Comparison of ENCODE assay signal across 28 mouse cellular contexts in genomic region chr13:54299295-54299694, GRCm38 (mm10).
A peak's percentile ranks its signal among the peaks of the same experiment; 100 is the strongest.
DNase-seq lines count a peak whose midpoint lies in the region; ATAC-seq and TF ChIP-seq lines count a peak whose summit lies in the region.
"Had no signal": no experiment of that assay in that cellular context is flagged by ENCODE, and none has a peak within 500 bp of the region (broad histone marks: within the 10 kb centered on the region; RNA-seq: fewer than 3 reads in every experiment).

No protein-coding gene starts in this region.

- H3K27ac ChIP-seq in hindbrain, postnatal 0 days = peak overlapping the region; percentile 3; the same call in 1 of the 2 replicates
- H3K27ac ChIP-seq in hindbrain, embryonic 10.5 days = no peak overlapping the region
- H3K27ac ChIP-seq in neural tube, embryonic 13.5 days (replicated peaks) = peak overlapping the region; percentile 42; the same call in 1 of the 2 replicates
- H3K27ac ChIP-seq: hindbrain, embryonic 14.5 days; kidney, postnatal 0 days; limb, embryonic 13.5 days; lung, embryonic 15.5 days; midbrain, embryonic 12.5 days; stomach, embryonic 15.5 days had no signal

- no peak overlapping the region for H3K9ac ChIP-seq in hindbrain, postnatal 0 days (replicated peaks; ENCODE audit: low read length)
- H3K9ac ChIP-seq in neural tube, embryonic 13.5 days = no peak overlapping the region
- H3K9ac ChIP-seq: hindbrain, embryonic 14.5 days; limb, embryonic 13.5 days; lung, embryonic 15.5 days; midbrain, embryonic 12.5 days; stomach, embryonic 15.5 days had no signal

- ATAC-seq in cerebellum, adult (ENCODE audit: insufficient number of reproducible peaks, low FRiP score, low TSS enrichment) = no peak
- no peak for ATAC-seq in hindbrain, postnatal 0 days
- ATAC-seq in neural tube, embryonic 13.5 days (ENCODE audit: low read depth) = no peak
- ATAC-seq: activated CD4-positive, CD25-positive, alpha-beta regulatory T cell, adult 4 months; inflammation-experienced regulatory T-cells, adult 6 months had no signal

- TF ChIP-seq CTCF in hindbrain, postnatal 0 days (IDR thresholded peaks at IDR 0.05; ENCODE audit: low read depth) = no peak

- H3K4me3 ChIP-seq in hindbrain, postnatal 0 days (ENCODE audit: low read length) = no peak overlapping the region
- H3K4me3 ChIP-seq in hindbrain, embryonic 10.5 days = no peak overlapping the region
- H3K4me3 ChIP-seq in neural tube, embryonic 13.5 days = no peak overlapping the region
- H3K4me3 ChIP-seq: erythroblast, embryonic 14.5 days; limb, embryonic 13.5 days; lung, embryonic 15.5 days; midbrain, embryonic 12.5 days; myocyte; stomach, embryonic 15.5 days had no signal

- H3K4me2 ChIP-seq in hindbrain, postnatal 0 days (ENCODE audit: low read depth, low read length) = no peak overlapping the region
- H3K4me2 ChIP-seq in neural tube, embryonic 13.5 days = no peak overlapping the region
- H3K4me2 ChIP-seq: heart, embryonic 11.5 days; hindbrain, embryonic 14.5 days; limb, embryonic 13.5 days; liver, embryonic 11.5 days; lung, embryonic 15.5 days; midbrain, embryonic 12.5 days; stomach, embryonic 15.5 days had no signal

- peaks cover 17% of the 10 kb centered on the region for H3K4me1 ChIP-seq in hindbrain, postnatal 0 days (ENCODE audit: insufficient read depth, low read length)
- peaks cover 30% of the 10 kb centered on the region for H3K4me1 ChIP-seq in hindbrain, embryonic 10.5 days (replicated peaks)
- H3K4me1 ChIP-seq in neural tube, embryonic 13.5 days (replicated peaks) = peaks cover 30% of the 10 kb centered on the region

- no peaks in the 10 kb centered on the region for H3K27me3 ChIP-seq in hindbrain, postnatal 0 days (ENCODE audit: insufficient read depth, low read length)
- 0 out of 2 replicates have a peak, but pooled peaks cover 10% of the 10 kb centered on the region for H3K27me3 ChIP-seq in hindbrain, embryonic 10.5 days (ENCODE audit: insufficient read depth, poor library complexity, severe bottlenecking)
- no peaks in the 10 kb centered on the region for H3K27me3 ChIP-seq in neural tube, embryonic 13.5 days
- H3K27me3 ChIP-seq: lung, embryonic 15.5 days; stomach, embryonic 15.5 days had no signal

- no peaks in the 10 kb centered on the region for H3K36me3 ChIP-seq in hindbrain, postnatal 0 days (ENCODE audit: insufficient read depth, low read length)
- H3K36me3 ChIP-seq in hindbrain, embryonic 10.5 days = no peaks in the 10 kb centered on the region
- H3K36me3 ChIP-seq in neural tube, embryonic 13.5 days = no peaks in the 10 kb centered on the region
- H3K36me3 ChIP-seq: limb, embryonic 13.5 days; lung, embryonic 15.5 days; midbrain, embryonic 12.5 days; stomach, embryonic 15.5 days had no signal

- DNase-seq in cerebellum, adult 11-12 months = peak; percentile 70
- no peak for DNase-seq in hindbrain, postnatal 0 days (ENCODE audit: low spot score)
- DNase-seq in hindbrain, embryonic 10.5 days (ENCODE audit: low spot score) = no peak
- DNase-seq in neural tube, embryonic 10.5 days (ENCODE audit: extremely low spot score, low spot score) = no peak
- no peak for DNase-seq in right cerebral cortex, postnatal 10 days (ENCODE audit: low spot score in 2 of 2)
- DNase-seq: adrenal gland, adult 2 months; adrenal gland, postnatal 36 days; gastrocnemius, postnatal 25 days; heart, adult 18-20 months; heart, postnatal 4 days; kidney, adult 18-20 months; kidney, postnatal 4 days; retina, postnatal 1 day; right cerebral cortex, postnatal 25 days had no signal

- 80% methylated on average over 5 of the region's 5 CpGs for WGBS in hindbrain, postnatal 0 days
- WGBS in hindbrain, embryonic 10.5 days = 93% methylated on average over 5 of the region's 5 CpGs
- WGBS in neural tube, embryonic 13.5 days = 81% methylated on average over 5 of the region's 5 CpGs

- no peaks in the 10 kb centered on the region for H3K9me3 ChIP-seq in hindbrain, postnatal 0 days (ENCODE audit: low read length)
- H3K9me3 ChIP-seq in hindbrain, embryonic 10.5 days = no peaks in the 10 kb centered on the region
- H3K9me3 ChIP-seq in neural tube, embryonic 13.5 days = no peaks in the 10 kb centered on the region
- H3K9me3 ChIP-seq: limb, embryonic 13.5 days; lung, embryonic 15.5 days; midbrain, embryonic 12.5 days; stomach, embryonic 15.5 days had no signal
